Mouse (Mus musculus): Measurements from ENCODE around the gene Coro6. TPM values are rescaled to one million over a fixed set of nuclear protein-coding genes. Genes with fewer than 3 reads are reported as not detected.

The Coro6 gene
- total RNA-seq, 2 experiments from 2014 or later: 48.9 to 57.9 TPM

GRCm38 (mm10) chr11:77489591-77490235, 27.5 kb downstream of the Coro6 start, which contains the start of gene Ankrd13b:
Ankrd13b (minus strand) TSS chr11:77489678.
- Histone ChIP-seq H3K4me3 (peak within 1 kb of the TSS; percentile 80), H3K27ac (peak within 1 kb of the TSS; percentile 98)
- no peak for TF ChIP-seq CTCF (IDR thresholded peaks at IDR 0.05)
- peak; percentile 75 to 77 for DNase-seq (ENCODE audit: extremely low spot score in 1 of 2, low spot score in 2 of 2)
- intact Hi-C loops (cut with DNase I): loop anchor here (2.0 to 10.0 kb wide), 3 partner anchors 118 to 495 kb away; partner anchors contain the start of genes Phf12 and Taok1

- no peak for DNase-seq (ENCODE audit: extremely low spot score in 1 of 2, low spot score in 2 of 2)
- no peak for TF ChIP-seq CTCF (IDR thresholded peaks at IDR 0.05)
- intact Hi-C loops (cut with DNase I): loop anchor here (2.0 to 10.0 kb wide), 3 partner anchors 117 to 494 kb away; partner anchors contain the start of genes Phf12 and Taok1
- Histone ChIP-seq H3K4me3 (peak overlapping the region; percentile 80), H3K27ac (peak overlapping the region; percentile 98)
These were observed 28.2 kb downstream of the Coro6 start for GRCm38 (mm10) chr11:77490451-77490850.

- Histone ChIP-seq H3K4me3 (peak overlapping the region; percentile 80), H3K27ac (peak overlapping the region; percentile 98)
- intact Hi-C loops (cut with DNase I): loop anchor here (1.0 to 10.0 kb wide), 4 partner anchors 10 to 494 kb away; partner anchors contain the start of genes Phf12 and Taok1
- peak; percentile 95 for TF ChIP-seq CTCF (IDR thresholded peaks at IDR 0.05)
- DNase-seq (ENCODE audit: extremely low spot score in 1 of 2, low spot score in 2 of 2): peak; percentile 86 to 89
These were observed 28.9 kb downstream of the Coro6 start for GRCm38 (mm10) chr11:77491123-77491501.

- peak; percentile 61 for DNase-seq (ENCODE audit: extremely low spot score in 1 of 2, low spot score in 2 of 2)
- Histone ChIP-seq H3K4me3 (peak overlapping the region; percentile 80), H3K27ac (peak overlapping the region; percentile 98)
- no peak for TF ChIP-seq CTCF (IDR thresholded peaks at IDR 0.05)
- intact Hi-C loops (cut with DNase I): loop anchor here (1.0 to 10.0 kb wide), 4 partner anchors 10 to 493 kb away; partner anchors contain the start of genes Phf12 and Taok1
These were observed 29.5 kb downstream of the Coro6 start for GRCm38 (mm10) chr11:77491502-77492291.

- no peak for DNase-seq (ENCODE audit: extremely low spot score in 1 of 2, low spot score in 2 of 2)
- intact Hi-C loops (cut with DNase I): loop anchor here (5.0 to 10.0 kb wide), 2 partner anchors 115 to 492 kb away; partner anchors contain the start of genes Phf12 and Taok1
These were observed 30.2 kb downstream of the Coro6 start for GRCm38 (mm10) chr11:77492311-77492871.

GRCm38 (mm10) chr11:77492911-77493332, 30.7 kb downstream of the Coro6 start:
- DNase-seq (ENCODE audit: extremely low spot score in 1 of 2, low spot score in 2 of 2): peak; percentile 94 to 95
- Histone ChIP-seq H3K27ac (peak overlapping the region; percentile 98), H3K4me3 (peak overlapping the region; percentile 80)
- TF ChIP-seq CTCF (IDR thresholded peaks at IDR 0.05): no peak; the same call in 1 of the 2 replicates
- intact Hi-C loops (cut with DNase I): loop anchor here (5.0 to 10.0 kb wide), 2 partner anchors 114 to 492 kb away; partner anchors contain the start of genes Phf12 and Taok1

More at GRCm38 (mm10) chr11:77492311-77492871, 30.2 kb downstream of the Coro6 start:
- no peak for TF ChIP-seq CTCF (IDR thresholded peaks at IDR 0.05)
- Histone ChIP-seq H3K27ac (peak overlapping the region; percentile 98), H3K4me3 (peak overlapping the region; percentile 80)

GRCm38 (mm10) chr11:77493512-77494343, 31.5 kb downstream of the Coro6 start, which contains the start of gene Git1:
Git1 (plus strand) TSS chr11:77493562.
- no peak; the same call in 1 of the 2 replicates for TF ChIP-seq CTCF (IDR thresholded peaks at IDR 0.05)
- peak within 1 kb of the TSS; percentile 98 for H3K27ac ChIP-seq
- peak within 1 kb of the TSS; percentile 80 for H3K4me3 ChIP-seq
- DNase-seq (ENCODE audit: extremely low spot score in 1 of 2, low spot score in 2 of 2): peak; percentile 67 to 73
- intact Hi-C loops (cut with DNase I): loop anchor here (5.0 to 10.0 kb wide), 2 partner anchors 114 to 491 kb away; partner anchors contain the start of genes Phf12 and Taok1

- H3K4me3 ChIP-seq: peak overlapping the region; percentile 80
- TF ChIP-seq CTCF (IDR thresholded peaks at IDR 0.05): no peak
- DNase-seq (ENCODE audit: extremely low spot score in 1 of 2, low spot score in 2 of 2): no peak
- peak overlapping the region; percentile 93 for H3K27ac ChIP-seq
- intact Hi-C loops (cut with DNase I): loop anchor here (5.0 to 10.0 kb wide), 2 partner anchors 113 to 490 kb away; partner anchors contain the start of genes Phf12 and Taok1
These were observed 32.1 kb downstream of the Coro6 start for GRCm38 (mm10) chr11:77494344-77494676.

GRCm38 (mm10) chr11:77494782-77495181, 32.6 kb downstream of the Coro6 start:
- TF ChIP-seq CTCF (IDR thresholded peaks at IDR 0.05): no peak
- intact Hi-C loops (cut with DNase I): loop anchor here (5.0 to 10.0 kb wide), 2 partner anchors 113 to 490 kb away; partner anchors contain the start of genes Phf12 and Taok1
- Histone ChIP-seq H3K27ac (peak overlapping the region; percentile 93), H3K4me3 (peak overlapping the region; percentile 80)
- no peak for DNase-seq (ENCODE audit: extremely low spot score in 1 of 2, low spot score in 2 of 2)

- intact Hi-C loops (cut with DNase I): loop anchor here (10.0 kb wide), 1 partner anchor 489 kb away; the partner anchor contains the start of gene Phf12
- no peak overlapping the region for H3K27ac ChIP-seq
These were observed 33.3 kb downstream of the Coro6 start for GRCm38 (mm10) chr11:77495507-77495906.

More at GRCm38 (mm10) chr11:77495507-77495906, 33.3 kb downstream of the Coro6 start:
- no peak for DNase-seq (ENCODE audit: extremely low spot score in 1 of 2, low spot score in 2 of 2)
- no peak for TF ChIP-seq CTCF (IDR thresholded peaks at IDR 0.05)
- no peak overlapping the region for H3K4me3 ChIP-seq

Measured in left cerebral cortex, adult 2 months (tissue).